Mouse (Mus musculus) lung, postnatal 0 days (tissue): ENCODE data around the gene Nabp2.

ENCODE experiments used
- CTCF ChIP-seq: IDR thresholded peaks from 2 replicates; pipeline ENCODE4 v1.5.1; 2016; ENCODE audit warnings: antibody characterized with exemption, mild to moderate bottlenecking
- EP300 ChIP-seq: IDR thresholded peaks from 2 replicates; pipeline ENCODE4 v1.6.1; 2016; ENCODE audit warnings: antibody characterized with exemption, mild to moderate bottlenecking, control low read depth

DNA sequence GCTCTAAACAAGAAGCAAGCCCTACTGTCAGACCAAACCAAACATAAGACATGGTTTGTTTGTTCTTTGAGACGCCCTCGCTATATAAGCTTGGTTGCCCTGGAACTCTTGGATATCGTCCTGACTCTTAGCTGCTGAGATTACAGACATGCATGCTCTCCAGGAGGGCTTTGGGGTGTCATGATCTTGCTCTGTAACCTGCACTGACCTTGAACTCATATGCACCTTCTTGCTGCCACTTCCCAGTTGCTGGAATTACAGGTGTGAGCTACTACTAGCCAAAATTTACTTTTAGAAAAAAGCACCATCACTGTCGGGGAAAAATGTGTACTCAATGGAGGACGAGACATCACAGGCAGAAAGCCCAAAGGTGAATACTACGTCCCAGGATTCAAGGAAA lies 41.7 kb downstream of the Nabp2 start:
- TF ChIP-seq CTCF, result no peak
- TF ChIP-seq EP300, result no peak
